Mouse (Mus musculus): ENCODE data around the gene Olfr930. TPM values are rescaled to one million over a fixed set of nuclear protein-coding genes. Genes with fewer than 3 reads are reported as not detected.

The Olfr930 gene
- polyA plus RNA-seq (2014; fragmentation: Illumina TruSeq; extraction: RNeasy Lipid Tissue Mini Kit (QIAGEN cat#74804); ENCODE audit: insufficient read depth, low read depth, low replicate concordance), result not detected

GRCm38 (mm10) chr9:38929509-38929908 is at the start of gene Olfr930:
TSS of gene Olfr930 (plus strand) at chr9:38929809.

GRCm38 (mm10) chr9:38972013-38972412 is 42.4 kb downstream of the Olfr930 start, which contains the start of gene Olfr933:
TSS of gene Olfr933 (plus strand) at chr9:38972313.

Other genes starting within 250 kb of the Olfr930 start
- gene Olfr919, start 226.1 kb upstream of the Olfr930 start, polyA plus RNA-seq (2014; fragmentation: Illumina TruSeq; extraction: RNeasy Lipid Tissue Mini Kit (QIAGEN cat#74804); ENCODE audit: insufficient read depth, low read depth, low replicate concordance), result not detected
- 27.1 TPM for gene Vwa5a, start 211.5 kb upstream of the Olfr930 start, polyA plus RNA-seq (2014; fragmentation: Illumina TruSeq; extraction: RNeasy Lipid Tissue Mini Kit (QIAGEN cat#74804); ENCODE audit: insufficient read depth, low read depth, low replicate concordance)
- gene Olfr920, start 177.5 kb upstream of the Olfr930 start, polyA plus RNA-seq (2014; fragmentation: Illumina TruSeq; extraction: RNeasy Lipid Tissue Mini Kit (QIAGEN cat#74804); ENCODE audit: insufficient read depth, low read depth, low replicate concordance), result 0.10 TPM
- gene Olfr921, start 156.7 kb upstream of the Olfr930 start, polyA plus RNA-seq (2014; fragmentation: Illumina TruSeq; extraction: RNeasy Lipid Tissue Mini Kit (QIAGEN cat#74804); ENCODE audit: insufficient read depth, low read depth, low replicate concordance), result not detected
- gene Olfr922, start 115.2 kb upstream of the Olfr930 start, polyA plus RNA-seq (2014; fragmentation: Illumina TruSeq; extraction: RNeasy Lipid Tissue Mini Kit (QIAGEN cat#74804); ENCODE audit: insufficient read depth, low read depth, low replicate concordance), result not detected
- gene Olfr923, start 103.3 kb upstream of the Olfr930 start, polyA plus RNA-seq (2014; fragmentation: Illumina TruSeq; extraction: RNeasy Lipid Tissue Mini Kit (QIAGEN cat#74804); ENCODE audit: insufficient read depth, low read depth, low replicate concordance), result not detected
- not detected for gene Olfr924, start 85.4 kb upstream of the Olfr930 start, polyA plus RNA-seq (2014; fragmentation: Illumina TruSeq; extraction: RNeasy Lipid Tissue Mini Kit (QIAGEN cat#74804); ENCODE audit: insufficient read depth, low read depth, low replicate concordance)
- gene Olfr26, start 74.7 kb upstream of the Olfr930 start, polyA plus RNA-seq (2014; fragmentation: Illumina TruSeq; extraction: RNeasy Lipid Tissue Mini Kit (QIAGEN cat#74804); ENCODE audit: insufficient read depth, low read depth, low replicate concordance), result not detected
- not detected for gene Olfr926, start 52.7 kb upstream of the Olfr930 start, polyA plus RNA-seq (2014; fragmentation: Illumina TruSeq; extraction: RNeasy Lipid Tissue Mini Kit (QIAGEN cat#74804); ENCODE audit: insufficient read depth, low read depth, low replicate concordance)
- gene Olfr933, start 42.5 kb downstream of the Olfr930 start, polyA plus RNA-seq (2014; fragmentation: Illumina TruSeq; extraction: RNeasy Lipid Tissue Mini Kit (QIAGEN cat#74804); ENCODE audit: insufficient read depth, low read depth, low replicate concordance), result not detected
- gene Olfr934, start 58.5 kb downstream of the Olfr930 start, polyA plus RNA-seq (2014; fragmentation: Illumina TruSeq; extraction: RNeasy Lipid Tissue Mini Kit (QIAGEN cat#74804); ENCODE audit: insufficient read depth, low read depth, low replicate concordance), result not detected
- gene Olfr935, start 69.9 kb downstream of the Olfr930 start, polyA plus RNA-seq (2014; fragmentation: Illumina TruSeq; extraction: RNeasy Lipid Tissue Mini Kit (QIAGEN cat#74804); ENCODE audit: insufficient read depth, low read depth, low replicate concordance), result not detected
- gene Olfr146, start 93.6 kb downstream of the Olfr930 start, polyA plus RNA-seq (2014; fragmentation: Illumina TruSeq; extraction: RNeasy Lipid Tissue Mini Kit (QIAGEN cat#74804); ENCODE audit: insufficient read depth, low read depth, low replicate concordance), result not detected
- gene Olfr937, start 135.1 kb downstream of the Olfr930 start, polyA plus RNA-seq (2014; fragmentation: Illumina TruSeq; extraction: RNeasy Lipid Tissue Mini Kit (QIAGEN cat#74804); ENCODE audit: insufficient read depth, low read depth, low replicate concordance), result not detected
- not detected for gene Olfr938, start 149.1 kb downstream of the Olfr930 start, polyA plus RNA-seq (2014; fragmentation: Illumina TruSeq; extraction: RNeasy Lipid Tissue Mini Kit (QIAGEN cat#74804); ENCODE audit: insufficient read depth, low read depth, low replicate concordance)
- gene Olfr27, start 198.3 kb downstream of the Olfr930 start, polyA plus RNA-seq (2014; fragmentation: Illumina TruSeq; extraction: RNeasy Lipid Tissue Mini Kit (QIAGEN cat#74804); ENCODE audit: insufficient read depth, low read depth, low replicate concordance), result not detected
- not detected for gene Olfr943, start 236.5 kb downstream of the Olfr930 start, polyA plus RNA-seq (2014; fragmentation: Illumina TruSeq; extraction: RNeasy Lipid Tissue Mini Kit (QIAGEN cat#74804); ENCODE audit: insufficient read depth, low read depth, low replicate concordance)